11 mouse cellular contexts compared by ENCODE assay signal in the genomic region with DNA sequence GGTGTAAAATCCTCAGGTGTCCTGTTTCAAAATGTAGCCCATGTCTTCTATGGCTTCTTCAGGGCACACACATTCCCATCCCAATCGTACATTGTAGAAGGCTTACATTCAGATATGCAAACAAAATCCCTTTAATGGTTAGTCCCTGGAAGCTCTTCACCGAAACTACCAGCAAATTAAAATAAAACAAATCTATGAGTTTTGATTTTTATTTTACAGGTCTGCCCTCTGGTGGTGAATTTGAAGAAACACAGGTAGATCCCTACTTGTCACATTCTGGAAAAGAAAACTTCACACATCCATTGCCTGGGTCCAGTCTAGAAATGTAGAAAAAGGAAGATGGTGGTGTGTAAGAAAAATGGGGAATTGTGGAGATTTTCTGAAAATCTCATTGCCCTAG. TPM values are rescaled to one million over a fixed set of nuclear protein-coding genes. Genes with fewer than 3 reads are reported as not detected.
DNase-seq lines count a peak whose midpoint lies in the region; ATAC-seq and TF ChIP-seq lines count a peak whose summit lies in the region.
"Had no signal": no experiment of that assay in that cellular context is flagged by ENCODE, and none has a peak within 500 bp of the region (broad histone marks: within the 10 kb centered on the region; RNA-seq: fewer than 3 reads in every experiment).

No protein-coding gene starts in this region.

- no peak overlapping the region for H3K9ac ChIP-seq in limb, embryonic 14.5 days (ENCODE audit: low read depth, low read length, severe bottlenecking)
- no peak overlapping the region for H3K9ac ChIP-seq in heart, embryonic 12.5 days
- H3K9ac ChIP-seq: neural tube, embryonic 15.5 days had no signal

- H3K4me1 ChIP-seq in limb, embryonic 14.5 days (ENCODE audit: control insufficient read depth, insufficient read depth, low read length) = no peaks in the 10 kb centered on the region
- no peaks in the 10 kb centered on the region for H3K4me1 ChIP-seq in limb, embryonic 10.5 days
- no peaks in the 10 kb centered on the region for H3K4me1 ChIP-seq in heart, embryonic 12.5 days (replicated peaks)
- H3K4me1 ChIP-seq: neural tube, embryonic 15.5 days had no signal

- TF ChIP-seq POLR2A in limb, embryonic 14.5 days (IDR thresholded peaks at IDR 0.05; ENCODE audit: borderline replicate concordance, extremely low read depth, insufficient read depth, insufficient read length) = no peak

- no peaks in the 10 kb centered on the region for H3K9me3 ChIP-seq in limb, embryonic 14.5 days (ENCODE audit: control insufficient read depth, low read length)
- no peaks in the 10 kb centered on the region for H3K9me3 ChIP-seq in limb, embryonic 10.5 days (replicated peaks)
- no peaks in the 10 kb centered on the region for H3K9me3 ChIP-seq in heart, embryonic 12.5 days (replicated peaks)
- H3K9me3 ChIP-seq: neural tube, embryonic 15.5 days had no signal

- no peak for ATAC-seq in limb, embryonic 14.5 days (ENCODE audit: low FRiP score, low read depth)
- 0 out of 2 replicates have a peak, but pooled peaks have one; percentile 52 for ATAC-seq in megakaryocyte progenitor cell, adult 5-6 weeks (replicated peaks; ENCODE audit: poor library complexity)
- no peak for ATAC-seq in heart, embryonic 12.5 days (ENCODE audit: insufficient number of reproducible peaks, low FRiP score)

- H3K27me3 ChIP-seq in limb, embryonic 14.5 days (ENCODE audit: control insufficient read depth, insufficient read depth, low read length) = no peaks in the 10 kb centered on the region
- no peaks in the 10 kb centered on the region for H3K27me3 ChIP-seq in limb, embryonic 10.5 days (ENCODE audit: low read depth, poor library complexity, severe bottlenecking)
- no peaks in the 10 kb centered on the region for H3K27me3 ChIP-seq in heart, embryonic 12.5 days (replicated peaks)

- H3K27ac ChIP-seq in limb, embryonic 14.5 days (replicated peaks; ENCODE audit: low read depth, low read length) = no peak overlapping the region
- H3K27ac ChIP-seq in limb, embryonic 10.5 days = no peak overlapping the region
- H3K27ac ChIP-seq in heart, embryonic 12.5 days (ENCODE audit: poor library complexity, severe bottlenecking) = no peak overlapping the region
- H3K27ac ChIP-seq: neural tube, embryonic 15.5 days had no signal

- no peaks in the 10 kb centered on the region for H3K36me3 ChIP-seq in limb, embryonic 14.5 days (ENCODE audit: control insufficient read depth, insufficient read depth, low read length)
- H3K36me3 ChIP-seq in limb, embryonic 10.5 days = no peaks in the 10 kb centered on the region
- H3K36me3 ChIP-seq in heart, embryonic 12.5 days = no peaks in the 10 kb centered on the region
- H3K36me3 ChIP-seq: neural tube, embryonic 15.5 days had no signal

- DNase-seq in embryo, embryonic 11 days = peak; percentile 36
- DNase-seq in embryo, embryonic 9.5 days (ENCODE audit: extremely low spot score) = no peak
- DNase-seq in limb, embryonic 14.5 days (ENCODE audit: low spot score) = peak; percentile 52
- no peak for DNase-seq in limb, embryonic 10.5 days (ENCODE audit: low spot score)
- DNase-seq in Muller cell, postnatal 12 days (ENCODE audit: inconsistent ontology term) = peak; percentile 22
- no peak for DNase-seq in cerebellum, adult 11 months
- DNase-seq: gastrocnemius, postnatal 36 days; lung, postnatal 14 days had no signal

- H3K4me2 ChIP-seq in limb, embryonic 14.5 days (replicated peaks; ENCODE audit: low read depth, low read length, severe bottlenecking) = no peak overlapping the region
- H3K4me2 ChIP-seq in heart, embryonic 12.5 days = no peak overlapping the region
- H3K4me2 ChIP-seq: neural tube, embryonic 15.5 days had no signal

- 46% methylated on average over 2 of the region's 2 CpGs for WGBS in limb, embryonic 14.5 days
- WGBS in limb, embryonic 10.5 days = 47% methylated on average over 2 of the region's 2 CpGs
- 33% methylated on average over 2 of the region's 2 CpGs for WGBS in heart, embryonic 12.5 days

- no peak overlapping the region for H3K4me3 ChIP-seq in limb, embryonic 14.5 days (replicated peaks; ENCODE audit: low read length)
- H3K4me3 ChIP-seq in limb, embryonic 10.5 days = no peak overlapping the region
- no peak overlapping the region for H3K4me3 ChIP-seq in heart, embryonic 12.5 days
- H3K4me3 ChIP-seq: neural tube, embryonic 15.5 days had no signal

RNA-seq across cellular contexts. Expression of gene Slc25a36, which starts 51.5 kb away (rescaled TPM):
- polyA plus RNA-seq in limb, embryonic 14.5 days (2012; rRNA removed) = 127 and 139 TPM in 2 replicates
- polyA plus RNA-seq in limb, embryonic 14.5 days (2014; fragmentation: Nextera tagmentation; extraction: Ambion mirVana) = 89.4 and 107 TPM in 2 replicates
- 46.6 and 69.0 TPM in 2 replicates for polyA plus RNA-seq in limb, embryonic 10.5 days (2016; fragmentation: Nextera tagmentation; extraction: Ambion mirVana)
- 60.7 and 64.4 TPM in 2 replicates for total RNA-seq in megakaryocyte progenitor cell, adult 5-6 weeks (2015)
- 43.8 and 57.5 TPM in 2 replicates for total RNA-seq in megakaryocyte progenitor cell, adult 5-6 weeks (2017)
- polyA plus RNA-seq in heart, embryonic 12.5 days (2016; fragmentation: Nextera tagmentation; extraction: Ambion mirVana) = 91.8 and 98.3 TPM in 2 replicates

Comparison
In these comparisons a context has a peak if more than half of its experiments do, and no peak if none do; other contexts are left out.
1. DNase-seq: peak in embryo, embryonic 11 days (single experiment), limb, embryonic 14.5 days (single experiment) and Muller cell, postnatal 12 days (single experiment); none in embryo, embryonic 9.5 days (single experiment), limb, embryonic 10.5 days (single experiment) and cerebellum, adult 11 months (single experiment).